Mouse (Mus musculus) activated CD4-positive, CD25-positive, alpha-beta regulatory T cell, adult 9 weeks (primary cell): ENCODE measurements around the gene Fosl1. TPM values are rescaled to one million over a fixed set of nuclear protein-coding genes. Genes with fewer than 3 reads are reported as not detected.

Experiments
- polyA plus RNA-seq: library from polyadenylated mRNA; unstranded; fragments of 100-300 nt; shearing (Covaris generic); gene quantifications from one replicate; pipeline ENCODE4 v1.2.1, GENCODE M21; 2017

Fosl1 gene
- polyA plus RNA-seq = not detected

GRCm38 (mm10) chr19:5447515-5448353 lies at the start of gene Fosl1:
Gene Fosl1, plus strand, starts transcription at chr19:5447547.

GRCm38 (mm10) chr19:5402293-5402692 lies 45.1 kb upstream of the Fosl1 start, which contains the start of gene Tsga10ip:
Gene Tsga10ip, minus strand, starts transcription at chr19:5402526.

DNA sequence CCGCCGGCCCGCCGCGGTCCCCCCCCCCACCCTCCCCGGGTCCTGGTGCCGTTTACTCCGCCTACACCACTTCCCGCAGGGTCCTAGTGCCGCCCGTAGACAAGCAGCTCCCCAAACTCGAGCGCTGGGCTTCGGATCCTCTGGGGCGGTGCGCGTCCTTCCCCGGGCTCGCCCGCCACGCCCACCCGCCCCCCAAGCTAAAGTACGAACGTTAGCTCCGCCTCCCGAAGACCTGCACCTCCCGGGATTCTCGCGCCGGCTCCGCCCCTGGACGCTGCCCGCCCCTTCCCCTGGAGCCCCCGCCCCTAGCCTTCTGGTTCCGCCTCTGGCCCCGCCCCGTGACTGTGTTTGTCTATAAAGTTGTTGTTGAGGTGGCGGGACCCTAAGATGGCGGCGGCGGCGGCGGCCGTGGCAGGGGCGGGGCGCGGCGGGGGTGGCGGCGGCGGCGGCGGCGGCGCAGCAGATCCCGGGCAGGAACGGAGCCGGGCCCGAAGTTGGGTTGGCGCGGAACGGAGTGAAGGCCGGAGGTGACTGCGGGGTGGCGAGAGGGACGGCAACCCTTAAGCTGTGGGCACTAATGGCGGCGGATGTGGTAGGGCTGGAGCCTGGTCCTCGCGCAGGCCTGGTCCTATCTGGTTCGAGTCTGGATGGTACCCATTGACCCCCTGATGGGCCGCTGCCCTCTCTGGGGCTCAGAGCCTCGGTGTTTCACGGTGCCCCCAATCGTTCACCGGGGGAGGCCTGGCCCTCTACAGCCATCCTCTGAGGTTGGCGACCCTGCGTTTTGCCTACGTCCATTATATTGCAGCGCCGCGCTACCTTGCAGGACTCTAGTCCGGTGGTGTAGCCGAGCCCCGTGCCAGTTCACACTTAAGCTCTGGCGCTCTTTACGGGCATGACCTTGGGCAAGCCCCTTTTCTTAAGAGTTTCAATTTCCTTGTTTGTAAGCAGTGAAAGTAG lies 22.3 kb upstream of the Fosl1 start, which contains the start of the genes Drap1 and AI837181:
TSS of gene Drap1 (minus strand) at position 198 of the 960 bp plus-strand sequence.
TSS of gene AI837181 (plus strand) at position 363 of the 960 bp plus-strand sequence.

DNA sequence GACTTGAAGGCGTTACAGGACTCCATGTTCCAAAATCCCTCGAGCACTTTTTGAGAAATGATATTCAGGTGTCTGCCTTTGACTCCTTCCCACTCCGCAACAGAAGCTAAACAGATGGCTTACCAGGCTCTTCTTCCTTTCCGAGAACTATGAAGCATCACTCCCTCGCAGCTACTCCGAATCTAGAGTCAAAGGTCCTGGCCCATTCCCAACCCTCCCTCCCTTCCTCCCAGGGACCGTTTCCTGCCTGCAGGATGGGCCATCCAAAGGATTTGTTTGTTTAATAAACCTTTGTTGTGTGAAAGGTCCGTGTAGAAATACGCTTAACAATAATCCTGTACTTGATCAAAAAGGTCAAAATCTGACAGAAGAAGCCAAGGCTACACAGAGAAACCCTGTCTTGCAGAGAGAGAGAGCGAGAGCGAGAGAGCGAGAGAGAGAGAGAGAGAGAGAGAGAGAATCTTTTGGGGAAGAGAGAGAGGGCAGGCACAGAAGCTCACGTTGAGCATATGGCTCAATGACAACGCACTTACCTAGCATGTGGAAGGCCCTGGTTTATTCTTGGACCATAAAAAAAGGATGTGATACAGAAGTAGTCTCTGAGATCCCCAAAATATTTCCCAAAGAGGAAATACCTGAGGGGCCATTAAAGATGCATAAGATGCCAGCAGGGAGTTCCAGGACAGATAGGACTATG lies 10.5 kb downstream of the Fosl1 start, which contains the start of gene Ccdc85b:
TSS of gene Ccdc85b (minus strand) at position 149 of the 697 bp plus-strand sequence.

DNA sequence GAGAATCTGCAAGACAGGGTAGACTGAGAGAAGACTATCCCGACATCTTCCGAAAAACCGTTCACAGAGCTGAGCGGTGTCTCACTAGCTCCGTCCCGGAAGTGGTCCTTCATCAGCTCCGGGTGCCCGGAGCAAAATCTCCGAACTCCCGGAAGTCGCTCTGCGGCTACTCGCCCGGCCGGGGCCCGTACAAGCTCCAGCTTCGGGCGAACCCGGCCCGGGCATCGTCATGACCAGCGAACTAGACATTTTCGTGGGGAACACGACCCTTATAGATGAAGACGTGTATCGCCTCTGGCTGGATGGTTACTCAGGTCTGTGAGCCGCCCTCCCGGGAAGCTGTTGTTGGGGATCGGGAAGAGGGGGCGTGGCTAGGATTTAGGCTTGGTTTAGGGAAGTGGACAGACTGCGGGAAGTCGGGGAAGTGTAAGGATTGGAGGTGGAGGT lies 13.1 kb downstream of the Fosl1 start, which contains the start of gene Fibp:
TSS of gene Fibp (plus strand) at position 151 of the 447 bp plus-strand sequence.

GRCm38 (mm10) chr19:5468374-5468773 lies 21.0 kb downstream of the Fosl1 start, which contains the start of gene Ctsw:
Gene Ctsw, minus strand, starts transcription at chr19:5468507.

DNA sequence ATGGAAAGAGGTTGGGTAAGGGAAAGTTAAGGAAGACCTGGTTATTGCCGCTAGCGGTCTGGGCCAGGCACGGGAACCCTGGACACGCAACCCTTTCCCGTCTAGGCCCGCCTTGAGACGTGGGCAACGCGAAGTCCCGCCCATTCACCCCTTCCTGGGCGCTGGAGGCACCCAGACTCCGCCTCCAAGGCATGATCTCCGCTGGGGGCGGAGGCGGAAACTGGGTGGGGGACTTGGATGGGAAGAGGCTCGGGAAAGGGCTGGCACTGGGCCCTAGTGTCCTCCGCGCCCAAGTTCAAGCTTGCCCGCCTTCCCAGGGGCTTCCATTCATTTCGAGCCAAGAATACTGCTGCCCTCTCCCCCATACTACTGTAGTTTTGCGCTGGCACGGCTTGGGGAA lies 26.4 kb downstream of the Fosl1 start, which contains the start of gene Efemp2:
TSS of gene Efemp2 (plus strand) at position 235 of the 400 bp plus-strand sequence.

GRCm38 (mm10) chr19:5487768-5488550 lies 40.6 kb downstream of the Fosl1 start, which contains the start of gene Mus81:
Gene Mus81, minus strand, starts transcription at chr19:5488402.

GRCm38 (mm10) chr19:5490313-5490897 lies 43.1 kb downstream of the Fosl1 start, which contains the start of gene Cfl1:
Gene Cfl1, plus strand, starts transcription at chr19:5490455.

GRCm38 (mm10) chr19:5503687-5504086 lies 56.3 kb downstream of the Fosl1 start, which contains the start of gene 1700020D05Rik:
Gene 1700020D05Rik, minus strand, starts transcription at chr19:5503787.

Other genes with a start within 250 kb of the Fosl1 start
- gene Pacs1, start 174.4 kb upstream of the Fosl1 start, polyA plus RNA-seq = 16.5 TPM
- 415 TPM for gene Sf3b2, start 152.1 kb upstream of the Fosl1 start, polyA plus RNA-seq
- not detected for gene Gal3st3, start 149.2 kb upstream of the Fosl1 start, polyA plus RNA-seq
- not detected for gene Catsper1, start 111.8 kb upstream of the Fosl1 start, polyA plus RNA-seq
- 2.0 TPM for gene Cst6, start 98.0 kb upstream of the Fosl1 start, polyA plus RNA-seq
- 58.1 TPM for gene Eif1ad, start 80.8 kb upstream of the Fosl1 start, polyA plus RNA-seq
- 305 TPM for gene Banf1, start 80.4 kb upstream of the Fosl1 start, polyA plus RNA-seq
- gene Sart1, start 58.8 kb upstream of the Fosl1 start, polyA plus RNA-seq = 35.0 TPM
- 0.60 TPM for gene Tsga10ip, start 45.0 kb upstream of the Fosl1 start, polyA plus RNA-seq
- gene Drap1, start 22.6 kb upstream of the Fosl1 start, polyA plus RNA-seq = 75.7 TPM
- gene AI837181, start 22.4 kb upstream of the Fosl1 start, polyA plus RNA-seq = 19.2 TPM
- 5.3 TPM for gene Ccdc85b, start 10.3 kb downstream of the Fosl1 start, polyA plus RNA-seq
- gene Fibp, start 13.1 kb downstream of the Fosl1 start, polyA plus RNA-seq = 148 TPM
- 81.4 TPM for gene Ctsw, start 21.0 kb downstream of the Fosl1 start, polyA plus RNA-seq
- gene Efemp2, start 26.4 kb downstream of the Fosl1 start, polyA plus RNA-seq = 2.5 TPM
- 81.3 TPM for gene Mus81, start 40.9 kb downstream of the Fosl1 start, polyA plus RNA-seq
- gene Cfl1, start 42.9 kb downstream of the Fosl1 start, polyA plus RNA-seq = 4,076 TPM
- 0.45 TPM for gene 1700020D05Rik, start 56.2 kb downstream of the Fosl1 start, polyA plus RNA-seq
- 20.1 TPM for gene Snx32, start 63.0 kb downstream of the Fosl1 start, polyA plus RNA-seq
- not detected for gene Ovol1, start 113.1 kb downstream of the Fosl1 start, polyA plus RNA-seq
- gene Ap5b1, start 120.5 kb downstream of the Fosl1 start, polyA plus RNA-seq = 21.4 TPM
- 145 TPM for gene Rnaseh2c, start 154.3 kb downstream of the Fosl1 start, polyA plus RNA-seq
- gene Kat5, start 162.7 kb downstream of the Fosl1 start, polyA plus RNA-seq = 51.5 TPM
- gene Rela, start 189.9 kb downstream of the Fosl1 start, polyA plus RNA-seq = 151 TPM
- 75.3 TPM for gene Sipa1, start 216.2 kb downstream of the Fosl1 start, polyA plus RNA-seq
- gene Map3k11, start 241.2 kb downstream of the Fosl1 start, polyA plus RNA-seq = 26.1 TPM
- gene Pcnx3, start 241.4 kb downstream of the Fosl1 start, polyA plus RNA-seq = 64.4 TPM